Mouse (Mus musculus): Measurements from ENCODE around the gene Kif27.

- no peak for TF ChIP-seq CTCF (IDR thresholded peaks at IDR 0.05; ENCODE audit: control insufficient read depth, insufficient read depth, insufficient replicate concordance, low read depth, low read length)
- peak; percentile 71 for TF ChIP-seq POLR2A (IDR thresholded peaks at IDR 0.05; ENCODE audit: control insufficient read depth, low read depth, low read length)
Observed at GRCm38 (mm10) chr13:58358629-58359303, at the start of gene Kif27.
